Mouse (Mus musculus) urinary bladder, postnatal 4 days (tissue): Measurements from ENCODE around the gene Baz2a.
"Not testable (repeated sequence)": the region's sequence is repeated elsewhere in the genome, so short reads cannot be mapped to it uniquely, and the experiment has no call there.

Source experiments
- DNase-seq, 2 experiments: peaks; one replicate each; pipeline ENCODE4 v3.0.0; 2021 to 2022; ENCODE audit warnings: low spot score in 2 of 2

Gene Baz2a

DNA sequence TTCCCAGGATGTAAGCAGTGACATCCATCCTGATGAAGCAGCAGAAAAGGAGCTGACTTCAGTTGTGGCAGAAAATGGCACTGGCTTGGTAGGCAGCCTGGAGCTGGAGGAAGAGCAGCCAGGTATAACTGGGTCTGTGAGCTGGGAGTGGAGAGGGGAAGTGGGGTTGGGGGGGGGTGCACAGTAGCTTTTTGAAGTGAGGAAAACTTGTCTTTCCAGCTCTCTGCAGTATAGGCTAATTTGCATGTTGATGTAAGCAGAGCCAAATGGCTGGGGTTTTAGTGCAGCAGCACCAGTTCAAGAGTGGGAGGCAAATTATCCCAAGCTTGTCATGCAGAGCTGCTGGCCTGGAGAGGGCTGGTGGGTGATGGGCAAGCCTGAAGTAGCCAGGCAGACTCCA, 19.9 kb downstream of the Baz2a start:
- no peak for DNase-seq

DNA sequence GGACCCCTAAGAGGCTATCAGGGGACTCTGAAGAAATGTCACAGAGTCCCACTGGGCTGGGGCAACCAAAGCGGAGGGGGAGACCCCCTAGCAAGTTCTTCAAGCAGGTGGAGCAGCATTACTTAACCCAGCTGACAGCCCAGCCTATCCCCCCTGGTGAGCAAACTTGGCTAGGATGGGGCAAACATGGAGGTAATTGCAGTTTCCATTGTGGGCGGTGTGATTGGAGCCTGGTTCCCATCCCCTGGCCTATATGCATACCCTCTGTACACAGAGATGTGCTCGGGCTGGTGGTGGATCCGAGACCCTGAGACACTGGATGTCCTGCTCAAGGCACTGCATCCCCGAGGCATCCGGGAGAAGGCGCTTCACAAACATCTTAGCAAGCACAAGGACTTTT, 32.5 kb downstream of the Baz2a start:
- DNase-seq = no peak

DNA sequence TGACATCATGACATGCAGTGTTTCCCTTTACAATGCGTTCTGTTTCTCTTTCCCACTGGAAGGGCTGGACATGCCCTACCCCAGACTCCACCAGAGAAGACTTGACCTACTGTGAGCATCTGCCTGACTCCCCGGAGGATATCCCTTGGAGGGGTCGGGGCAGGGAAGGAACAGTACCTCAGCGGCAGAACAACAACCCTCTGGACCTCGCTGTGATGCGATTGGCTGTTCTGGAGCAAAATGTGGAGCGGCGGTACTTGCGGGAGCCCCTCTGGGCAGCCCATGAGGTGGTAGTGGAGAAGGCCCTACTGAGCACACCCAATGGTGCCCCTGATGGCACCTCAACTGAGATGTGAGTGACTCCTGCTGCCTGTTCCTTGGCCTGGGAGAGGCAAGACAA, 33.5 kb downstream of the Baz2a start:
- DNase-seq = no peak

DNA sequence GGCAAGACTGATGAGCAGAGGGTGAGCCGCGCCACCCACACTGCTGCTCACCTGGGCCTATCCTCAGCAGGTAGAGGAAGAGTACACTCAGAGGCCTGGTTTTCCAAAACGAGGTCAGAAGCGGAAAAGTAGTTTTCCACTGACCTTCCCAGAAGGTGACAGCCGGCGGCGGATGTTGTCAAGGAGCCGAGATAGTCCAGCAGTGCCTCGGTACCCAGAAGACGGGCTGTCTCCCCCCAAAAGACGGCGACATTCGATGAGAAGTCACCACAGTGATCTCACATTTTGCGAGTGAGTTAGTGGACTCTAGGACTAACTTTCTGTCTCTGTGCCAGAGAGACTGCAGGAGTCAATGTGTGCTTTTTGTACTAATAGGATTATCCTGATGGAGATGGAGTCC, 34.6 kb downstream of the Baz2a start:
- DNase-seq = no peak

DNA sequence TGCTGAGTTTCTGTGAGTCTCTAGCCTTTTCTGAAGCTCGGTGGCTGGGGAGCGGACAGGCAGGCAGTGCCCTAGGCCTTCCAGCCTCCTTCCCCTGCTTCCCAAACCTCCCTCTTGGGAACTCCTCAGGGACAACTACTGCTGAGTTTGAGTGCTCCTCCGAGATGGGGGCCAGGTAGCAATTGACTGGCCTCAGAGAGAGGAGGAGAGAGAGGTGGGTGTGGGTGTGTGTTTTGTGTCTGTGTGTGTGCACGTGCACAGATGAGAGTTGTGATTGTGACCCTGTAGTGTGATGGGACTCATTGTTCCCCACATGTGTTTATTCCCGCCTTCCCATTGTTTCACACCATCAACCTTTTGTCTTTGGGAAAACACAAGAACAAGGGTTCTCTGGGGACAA, 36.1 kb downstream of the Baz2a start:
- no peak for DNase-seq

DNA sequence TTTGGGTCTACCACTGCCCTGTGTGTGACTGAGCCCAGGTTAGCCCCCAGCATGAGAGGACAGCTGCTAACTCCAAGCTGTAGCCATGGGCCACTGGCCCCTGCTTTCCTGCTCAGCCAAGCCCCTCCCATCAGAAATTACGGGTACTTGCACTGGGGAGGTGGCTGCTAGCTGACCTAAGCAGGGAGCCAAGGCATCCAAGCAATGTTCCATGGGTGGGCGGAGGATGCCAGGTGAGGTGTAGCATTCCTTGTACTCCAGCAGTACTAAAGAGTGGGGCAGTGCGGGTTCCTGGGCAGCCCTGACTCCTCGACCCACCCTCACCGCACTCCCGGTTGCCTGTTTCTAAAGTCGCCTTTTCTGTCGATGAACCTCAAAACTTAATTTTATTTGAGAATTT, 36.8 kb downstream of the Baz2a start:
- no peak for DNase-seq

DNA sequence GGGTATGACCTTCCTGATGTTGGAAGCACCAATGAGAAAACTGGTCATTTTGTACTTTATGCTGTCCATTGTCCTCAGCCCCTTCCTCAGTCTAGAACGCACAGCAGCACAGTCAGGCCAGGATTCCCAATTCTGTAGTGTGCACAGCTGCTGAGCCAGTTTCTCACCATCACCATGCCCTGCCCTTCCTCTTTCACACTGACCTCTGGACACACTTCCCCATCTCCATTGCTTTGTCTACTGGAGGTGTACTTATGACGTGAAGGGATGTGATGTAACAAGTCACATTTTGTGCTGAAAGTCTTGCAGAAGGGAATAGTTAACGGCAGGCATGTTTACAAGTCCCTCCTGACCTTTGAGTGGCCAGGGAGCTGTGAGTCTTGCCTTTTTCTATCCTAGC, 39.9 kb downstream of the Baz2a start:
- DNase-seq = no peak

DNA sequence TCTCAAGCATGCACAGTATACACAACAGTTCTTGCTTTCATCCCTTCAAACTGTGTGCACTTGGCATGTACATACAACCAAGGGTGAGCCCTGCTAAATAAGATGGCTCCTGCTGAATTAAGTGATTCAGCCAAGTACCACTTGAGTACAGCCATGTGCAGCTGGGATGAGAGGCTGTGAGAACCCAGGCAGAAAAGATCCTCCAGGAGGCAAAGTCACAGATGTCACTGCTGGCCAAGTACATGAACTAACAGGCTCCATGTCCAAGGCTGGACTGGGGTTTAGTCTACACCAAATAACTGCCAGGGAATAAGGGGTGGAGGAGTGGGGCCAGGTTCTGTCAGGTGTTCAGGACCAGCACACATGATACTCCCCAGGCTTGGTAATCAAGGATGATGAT, 40.4 kb downstream of the Baz2a start:
- DNase-seq = no peak

DNA sequence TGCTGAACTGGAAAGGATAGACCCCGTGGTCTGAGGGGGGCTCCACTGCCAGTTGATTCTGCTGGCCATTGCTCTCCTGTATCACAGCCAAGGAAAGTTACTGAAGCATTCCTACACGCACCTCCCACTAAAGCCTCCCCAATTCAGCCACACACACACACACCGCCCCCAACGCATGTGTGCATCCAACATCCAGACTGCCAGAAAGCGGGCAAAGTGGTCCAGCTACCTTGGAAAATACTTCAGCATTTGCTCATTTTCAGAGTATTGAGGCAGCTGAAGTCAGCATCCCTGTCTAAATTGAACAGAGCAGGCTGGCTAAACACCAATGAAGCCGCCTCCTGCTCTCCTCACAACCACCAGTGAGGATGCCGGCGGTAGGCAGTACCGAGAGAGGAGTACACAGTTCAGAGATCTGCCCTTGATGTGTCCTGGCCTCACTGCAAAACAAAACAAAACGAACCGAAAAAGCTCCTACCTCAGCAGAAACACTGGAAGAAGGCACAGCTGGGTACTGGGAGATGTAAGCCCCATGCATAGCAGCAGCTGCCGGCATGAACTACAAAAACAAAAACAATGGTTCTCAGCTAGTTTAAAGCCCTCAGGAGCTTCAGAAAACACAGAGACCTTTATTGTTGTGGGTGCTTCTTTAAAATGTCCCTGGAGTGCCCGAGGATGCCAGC, 42.4 kb downstream of the Baz2a start:
- no peak for DNase-seq

DNA sequence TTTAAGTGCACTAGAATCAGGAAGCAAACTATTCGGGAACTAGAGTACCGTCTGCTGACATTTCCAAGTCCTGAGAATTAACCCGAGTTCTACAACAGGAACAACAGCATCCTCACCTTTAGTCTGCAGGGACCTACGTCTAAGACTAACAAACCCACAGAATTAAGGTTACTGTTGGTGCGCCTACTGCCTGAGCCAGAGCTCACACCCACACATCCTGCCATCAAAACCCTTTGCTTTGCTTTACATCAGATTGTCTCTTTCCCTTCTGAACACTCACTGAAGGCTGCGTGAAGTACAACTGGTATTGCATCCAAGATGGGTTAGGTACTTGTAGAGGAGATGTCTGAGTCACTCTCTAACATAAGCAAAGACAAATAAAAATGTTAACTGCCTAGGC, 44.0 kb downstream of the Baz2a start:
- DNase-seq = no peak

DNA sequence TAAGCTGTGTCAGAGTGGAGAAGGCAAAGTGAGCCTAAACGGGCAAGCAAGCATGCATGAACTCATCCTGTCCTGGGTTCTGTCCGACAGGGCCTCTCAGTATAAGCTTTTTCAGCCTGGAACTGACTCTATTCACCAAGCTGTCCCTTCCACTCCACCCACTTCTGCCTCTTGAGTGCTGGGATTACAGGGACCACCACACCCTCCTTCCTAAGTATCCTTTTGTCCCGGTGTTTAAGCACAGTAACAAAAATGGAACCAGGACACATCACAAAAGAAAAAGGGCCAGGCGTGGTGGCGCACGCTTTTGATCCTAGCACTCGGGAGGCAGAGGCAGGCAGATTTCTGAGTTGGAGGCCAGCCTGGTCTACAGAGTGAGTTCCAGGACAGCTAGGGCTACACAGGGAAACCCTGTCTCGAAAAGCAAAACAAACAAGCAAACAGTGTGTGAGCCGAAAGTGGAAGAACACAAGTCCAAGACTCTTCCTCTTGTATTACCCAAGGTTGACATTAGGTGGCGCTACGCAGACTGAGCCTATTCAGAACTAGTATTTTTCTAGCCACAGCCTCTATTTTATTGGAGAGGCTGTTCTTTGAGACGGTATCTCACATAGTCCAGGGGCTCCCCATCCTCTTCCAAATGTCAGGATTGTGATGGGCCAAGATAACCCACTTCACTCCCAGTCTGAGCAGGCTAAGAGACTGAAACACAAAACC, 49.0 kb downstream of the Baz2a start:
- DNase-seq = peak in 1 of 2 experiments; percentile 66

DNA sequence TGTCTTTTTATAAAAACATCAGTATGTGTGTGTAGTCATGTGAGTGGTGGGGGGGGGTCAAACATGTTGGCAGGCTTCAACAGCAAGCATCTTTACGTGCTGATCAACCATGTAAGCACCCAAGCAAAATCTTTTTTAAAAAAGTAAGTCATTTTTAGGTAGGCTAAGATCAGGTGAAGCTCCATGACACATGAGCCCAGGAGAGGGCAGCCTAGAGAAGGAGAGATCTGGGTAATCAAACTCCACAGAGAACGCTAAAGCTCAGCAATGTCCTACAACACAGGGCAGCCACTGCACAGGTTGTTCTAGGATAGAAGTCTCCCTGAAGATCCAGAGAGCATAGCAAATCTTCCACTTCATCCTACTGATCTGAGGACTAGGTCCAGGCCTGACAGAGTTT, 50.8 kb downstream of the Baz2a start:
- DNase-seq = no peak

DNA sequence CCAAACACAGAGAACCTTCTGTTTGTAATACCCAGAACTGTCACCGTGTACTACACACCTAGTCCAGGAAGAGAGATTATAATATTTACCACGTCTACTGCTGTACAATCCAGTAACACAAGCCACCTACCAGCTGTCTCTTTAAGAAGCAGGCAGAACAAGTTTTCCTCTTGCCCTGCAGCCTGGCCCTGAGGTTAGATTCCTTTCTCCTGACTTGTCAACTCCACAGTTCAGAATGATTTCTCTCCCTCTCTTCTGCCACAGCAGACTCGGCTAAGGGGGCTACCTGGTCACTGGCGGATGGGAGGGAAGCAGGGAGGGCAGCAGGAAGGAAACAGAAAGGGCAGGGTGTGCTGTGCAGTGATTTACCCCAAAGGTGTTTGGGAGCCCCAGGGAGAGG, 52.3 kb downstream of the Baz2a start:
- DNase-seq = no peak

DNA sequence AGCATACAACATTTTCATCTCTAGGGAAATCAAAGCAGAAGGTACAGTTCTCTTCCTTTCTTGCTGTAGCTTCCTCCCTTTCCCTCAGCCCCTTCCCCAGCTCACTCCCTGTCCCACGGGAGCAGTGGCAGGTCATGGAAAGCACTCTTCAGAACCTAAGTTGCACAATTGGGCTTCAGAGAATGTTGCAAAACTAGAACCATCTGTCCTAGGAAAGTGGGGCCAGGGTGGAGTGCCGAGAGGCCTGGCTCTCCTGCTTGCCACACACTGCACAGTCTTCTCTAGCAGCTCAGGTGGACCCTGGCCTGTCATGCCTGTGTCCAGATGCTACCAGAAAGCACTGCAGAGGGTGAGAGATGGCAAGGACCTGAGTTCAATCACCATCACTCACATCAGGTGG, 53.6 kb downstream of the Baz2a start:
- DNase-seq = no peak

DNA sequence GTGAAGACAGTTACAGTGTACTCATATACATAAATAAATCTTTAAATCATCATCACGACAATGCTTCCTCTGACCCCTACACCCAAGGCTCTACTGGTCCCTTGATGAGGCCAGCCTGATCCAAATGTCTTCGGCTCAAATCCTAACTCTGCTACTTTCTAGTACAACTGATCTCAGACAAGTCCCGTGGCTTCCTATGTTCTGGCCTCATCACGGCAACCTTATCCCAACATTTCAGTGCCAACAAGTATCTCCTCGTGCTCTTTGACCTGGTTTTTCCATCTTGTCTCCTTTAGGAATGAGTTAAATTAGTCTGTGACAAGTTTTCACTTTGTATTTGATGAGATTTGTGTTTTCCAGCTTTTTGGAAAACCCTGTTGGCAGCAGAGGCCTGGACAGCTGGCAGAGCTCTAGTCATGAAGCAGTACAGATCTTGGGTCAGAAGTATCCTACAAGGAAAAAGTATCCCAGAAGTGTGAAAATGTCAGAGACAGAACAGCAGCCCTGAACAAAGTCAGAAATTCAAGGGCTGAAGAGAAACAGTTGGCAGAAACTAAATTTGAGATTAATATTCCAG, 57.5 kb downstream of the Baz2a start:
- DNase-seq = no peak

DNA sequence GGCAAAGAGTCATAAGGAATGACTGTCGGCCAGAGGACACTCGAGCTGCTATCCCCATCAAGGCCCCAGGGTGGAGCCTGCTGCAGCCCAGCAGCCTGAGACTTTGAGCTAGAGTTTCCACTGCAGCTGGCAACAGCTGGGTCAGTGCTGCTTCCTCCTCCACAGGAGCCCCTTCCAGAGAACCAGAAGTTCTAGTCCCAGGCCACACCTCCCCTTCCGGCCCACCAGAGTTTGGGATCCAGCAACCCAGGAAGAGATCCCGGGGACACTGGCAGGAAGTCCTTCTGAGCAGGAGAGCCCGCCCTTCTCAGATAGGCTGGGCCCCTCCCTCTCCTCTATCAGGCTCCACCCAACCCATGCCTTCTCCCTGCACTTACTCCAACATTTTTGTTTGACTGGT, 58.2 kb downstream of the Baz2a start:
- DNase-seq = peak; percentile 85 to 90

DNA sequence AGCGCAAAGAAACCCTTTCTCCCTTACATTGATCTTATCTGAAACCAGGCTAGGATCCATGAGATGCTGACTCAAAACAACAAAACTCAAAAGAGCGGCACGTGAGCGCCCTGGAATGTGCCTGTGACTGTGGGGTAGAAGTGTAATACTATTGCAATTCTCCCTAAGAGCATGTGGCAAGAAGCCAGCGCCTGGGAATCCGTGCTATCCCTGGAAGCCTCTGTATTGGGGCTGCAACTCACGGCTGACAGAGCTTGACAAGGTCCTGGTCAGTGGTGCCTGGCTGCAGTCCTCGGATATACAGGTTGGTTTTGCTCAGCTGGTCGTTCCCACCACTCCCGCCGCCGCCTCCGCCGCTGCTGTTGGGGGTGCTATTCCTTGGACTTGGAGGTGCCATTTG, 59.6 kb downstream of the Baz2a start:
- peak; percentile 53 to 72 for DNase-seq

DNA sequence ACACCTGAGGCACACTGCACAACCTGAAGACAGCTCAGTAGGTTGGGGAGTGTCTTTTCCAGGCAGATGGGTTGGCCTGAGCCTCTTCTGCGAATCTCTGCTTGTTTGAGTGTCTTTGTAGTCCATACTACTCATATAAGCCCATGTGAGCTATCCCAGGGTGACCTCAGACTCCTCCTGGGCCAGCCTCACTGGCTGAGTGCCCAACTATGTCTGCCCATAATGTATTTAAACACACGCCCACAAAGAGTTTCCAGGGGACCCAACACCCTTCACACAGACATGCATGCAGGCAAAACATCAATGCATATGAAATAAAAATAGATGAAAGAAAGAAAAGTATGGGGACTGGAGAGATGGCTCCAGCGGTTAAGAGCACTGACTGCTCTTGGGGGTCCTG, 62.6 kb downstream of the Baz2a start:
- DNase-seq = no peak

DNA sequence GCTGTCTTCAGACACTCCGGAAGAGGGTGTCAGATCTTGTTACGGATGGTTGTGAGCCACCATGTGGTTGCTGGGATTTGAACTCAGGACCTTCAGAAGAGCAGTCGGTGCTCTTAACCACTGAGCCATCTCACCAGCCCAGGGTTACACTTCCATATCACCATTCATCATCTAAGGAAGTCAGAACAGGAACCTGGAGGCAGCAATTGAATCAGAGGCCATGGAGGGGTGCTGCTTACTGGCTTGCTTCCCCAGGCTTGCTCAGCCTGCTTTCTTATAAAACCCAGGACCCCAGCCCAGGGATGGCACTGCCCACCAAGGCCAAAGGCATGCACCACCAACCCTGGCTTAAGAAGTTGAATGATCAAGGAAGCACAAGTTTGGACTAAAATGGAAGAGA, 74.3 kb downstream of the Baz2a start:
- not testable (repeated sequence) for DNase-seq

DNA sequence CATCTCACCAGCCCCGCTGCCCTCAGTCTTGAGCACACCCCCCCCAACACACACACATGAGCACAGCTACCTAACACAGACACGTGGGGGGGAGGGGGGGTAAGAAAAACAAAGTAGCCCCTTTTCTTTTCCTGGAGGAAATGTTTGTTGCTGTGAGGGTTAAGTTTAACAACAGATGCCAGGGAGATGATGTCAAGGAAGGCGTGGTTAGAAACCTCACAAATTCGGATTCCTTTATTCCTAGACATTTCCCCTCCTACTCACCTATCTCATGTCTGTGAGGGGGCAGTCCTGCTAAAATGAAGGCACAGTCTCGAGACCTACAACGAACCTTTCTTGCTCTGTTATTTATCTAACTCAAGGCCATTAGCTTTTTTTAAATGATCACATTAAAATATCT, 75.7 kb downstream of the Baz2a start:
- no peak for DNase-seq

DNA sequence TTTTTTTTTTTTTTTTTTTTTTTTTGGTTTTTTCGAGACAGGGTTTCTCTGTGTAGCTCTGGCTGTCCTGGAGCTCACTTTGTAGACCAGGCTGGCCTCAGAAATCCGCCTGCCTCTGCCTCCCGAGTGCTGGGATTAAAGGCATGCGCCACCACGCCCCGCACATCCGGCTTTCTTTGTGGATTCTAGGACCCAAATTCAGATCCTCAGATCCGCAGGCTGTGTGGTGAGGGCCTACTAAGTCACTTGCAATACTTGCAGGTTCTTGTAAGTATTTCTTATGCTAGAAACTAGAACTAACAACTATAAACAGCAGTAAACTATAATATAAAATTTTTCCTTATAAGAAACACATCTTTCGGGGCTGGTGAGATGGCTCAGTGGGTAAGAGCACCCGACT, 80.0 kb downstream of the Baz2a start:
- DNase-seq = not testable (repeated sequence)

DNA sequence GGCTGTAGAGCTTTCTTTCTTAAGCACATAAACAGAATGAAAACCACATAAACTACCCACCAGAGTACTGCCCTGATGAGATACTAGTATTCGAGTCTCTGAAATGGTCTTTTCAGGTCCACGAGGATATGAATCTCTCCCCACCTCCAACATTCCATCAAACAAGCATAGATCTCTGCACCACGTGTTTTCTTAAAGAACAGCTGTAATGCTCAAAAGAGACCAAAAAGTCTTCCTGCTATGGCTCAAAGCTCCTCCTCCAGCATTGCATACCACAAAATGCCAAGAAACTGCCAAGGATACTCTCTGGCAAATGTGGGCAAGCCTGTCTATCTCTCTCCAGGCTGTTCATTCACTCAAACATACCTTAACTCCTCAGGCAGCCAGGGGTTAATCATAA, 83.9 kb downstream of the Baz2a start:
- no peak for DNase-seq

DNA sequence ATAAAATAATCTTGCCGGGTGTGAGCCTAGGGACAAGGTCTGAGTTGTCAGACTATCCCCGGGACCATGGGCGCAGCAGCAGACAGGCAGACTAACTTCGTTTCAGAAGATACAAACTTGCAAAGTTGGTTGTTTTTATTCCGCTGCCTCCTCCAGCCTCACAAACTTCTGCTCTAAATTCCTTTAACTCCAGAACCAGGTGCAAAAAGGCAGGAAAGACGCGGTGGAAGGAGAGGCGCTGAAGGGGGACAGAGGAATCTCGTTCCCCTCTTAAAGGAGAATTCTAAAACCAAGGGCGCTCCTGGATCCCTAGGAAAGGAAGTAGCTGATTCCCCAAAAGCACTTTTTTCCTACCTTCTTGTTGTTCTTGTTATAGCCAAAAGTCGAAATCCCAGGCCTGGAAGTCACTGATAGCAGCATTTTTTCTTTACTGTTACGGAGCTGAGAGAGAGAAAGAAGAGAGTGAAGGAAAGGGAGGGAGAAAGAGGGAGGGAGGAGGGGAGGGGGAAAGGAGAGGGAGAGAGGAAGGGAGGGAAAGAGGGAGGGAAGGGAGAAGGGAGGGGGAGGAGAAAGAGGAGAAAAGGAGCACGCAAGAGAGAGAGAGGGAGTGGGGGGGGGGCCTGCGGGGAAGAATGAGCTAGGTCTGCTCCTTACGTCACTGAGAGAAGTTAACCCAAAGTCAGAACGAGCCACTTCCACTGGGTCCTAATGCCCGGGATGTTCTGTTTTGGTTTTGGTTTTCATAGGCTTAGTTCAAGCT, 84.8 kb downstream of the Baz2a start:
- DNase-seq = peak; percentile 42 to 62
